Mouse (Mus musculus): ENCODE data around the gene Ppbp. TPM values are rescaled to one million over a fixed set of nuclear protein-coding genes. Genes with fewer than 3 reads are reported as not detected.
"Not testable (repeated sequence)": the region's sequence is repeated elsewhere in the genome, so short reads cannot be mapped to it uniquely, and the experiment has no call there.

The Ppbp gene
- total RNA-seq, 2 experiments from 2014 or later: 2.2 to 14.0 TPM

DNA sequence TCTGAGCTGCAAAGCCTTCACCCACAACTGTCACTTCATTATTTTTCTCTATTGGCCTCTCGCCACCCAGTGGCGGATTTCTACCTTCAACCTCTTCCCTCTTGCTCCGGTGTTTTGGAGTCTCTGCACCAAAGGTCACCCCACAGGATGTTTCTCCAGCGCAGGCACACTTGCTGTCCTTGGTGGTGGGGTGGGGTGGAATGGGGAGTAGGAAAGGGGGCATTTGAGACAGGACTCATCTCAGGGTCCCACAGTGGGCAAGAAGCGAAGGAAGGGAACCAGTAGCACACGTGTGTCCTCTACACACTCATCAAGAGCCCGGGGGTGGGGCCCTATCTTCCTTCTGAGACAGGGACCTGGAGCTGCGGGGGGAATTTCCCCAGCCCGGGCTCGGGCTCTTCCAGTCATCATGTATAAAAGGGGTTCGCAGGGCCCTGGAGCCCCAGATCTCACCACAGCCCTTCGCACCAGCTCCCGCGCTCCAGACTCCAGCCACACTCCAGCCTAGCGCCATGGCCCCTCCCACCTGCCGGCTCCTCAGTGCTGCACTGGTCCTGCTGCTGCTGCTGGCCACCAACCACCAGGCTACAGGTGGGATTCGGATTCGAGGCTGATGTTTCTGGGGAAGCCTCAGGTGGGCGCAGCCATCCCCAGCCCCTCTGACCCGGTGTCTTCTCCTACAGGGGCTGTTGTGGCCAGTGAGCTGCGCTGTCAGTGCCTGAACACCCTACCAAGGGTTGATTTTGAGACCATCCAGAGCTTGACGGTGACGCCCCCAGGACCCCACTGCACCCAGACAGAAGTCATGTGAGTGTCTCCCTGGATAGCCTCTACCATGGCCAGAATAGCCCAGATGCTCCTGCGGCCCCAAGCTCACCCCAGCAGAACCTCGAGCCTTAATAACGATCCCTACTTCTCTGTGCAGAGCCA is 17.6 kb downstream of the Ppbp start, which contains the start of gene Cxcl3:
Cxcl3 (plus strand) TSS at position 445 of the 930 bp plus-strand sequence.
- no peak for DNase-seq (ENCODE audit: low spot score in 2 of 2)

DNA sequence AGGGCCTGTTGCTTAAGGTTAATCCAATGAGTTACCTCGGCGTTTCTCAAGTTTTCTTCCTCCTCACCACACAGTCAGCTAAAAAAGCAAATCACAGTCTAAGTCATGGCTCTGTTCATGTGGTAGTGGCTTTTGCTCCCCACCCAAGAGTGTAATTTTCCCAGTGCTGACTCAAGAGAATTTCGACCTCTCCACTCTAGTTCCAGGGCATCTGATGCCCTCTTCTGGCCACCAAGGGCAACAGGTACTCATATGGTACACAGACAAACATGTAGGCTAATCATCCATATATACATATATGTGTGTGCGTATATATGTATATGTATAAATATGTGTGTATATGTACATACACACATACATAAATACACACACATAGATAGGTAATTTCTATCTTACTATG is 19.8 kb downstream of the Ppbp start:
- DNase-seq (ENCODE audit: low spot score in 2 of 2): no peak

DNA sequence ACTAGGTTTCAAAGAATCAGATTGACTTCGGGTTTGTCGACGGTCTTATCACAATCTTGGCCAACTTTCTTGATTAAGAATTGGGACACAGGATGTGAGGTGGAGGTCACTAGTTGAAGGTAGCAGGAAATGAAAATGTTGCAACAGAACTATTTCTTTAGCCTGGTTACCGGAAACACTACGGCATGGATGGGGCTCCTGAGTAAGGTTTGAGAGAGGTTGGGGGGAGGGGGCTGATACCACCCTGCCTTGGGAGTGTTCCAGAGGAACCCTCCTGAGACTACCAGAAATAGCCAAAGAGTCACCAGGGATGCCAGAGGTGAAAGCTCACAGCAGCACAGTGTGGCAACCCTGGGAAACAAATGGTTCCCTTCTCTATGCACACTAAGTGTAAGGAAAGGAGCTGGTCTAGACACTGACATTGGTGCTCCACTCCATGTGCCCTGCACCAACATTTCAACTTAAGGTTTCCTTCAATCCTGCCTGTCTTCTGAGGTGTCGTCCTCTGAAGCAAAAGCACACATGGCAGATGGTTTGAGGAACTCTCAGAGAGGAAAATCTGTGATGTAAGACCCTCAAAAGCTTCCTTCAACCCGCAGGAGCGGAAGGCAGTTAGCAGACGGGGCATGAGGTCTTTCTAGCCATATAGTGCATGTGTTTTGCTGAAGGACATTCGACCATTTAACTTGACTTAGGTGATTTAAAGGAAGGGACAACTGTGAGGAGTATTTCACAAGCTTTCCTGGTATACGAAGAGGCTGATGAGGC is 21.2 kb downstream of the Ppbp start:
- no peak for DNase-seq (ENCODE audit: low spot score in 2 of 2)

DNA sequence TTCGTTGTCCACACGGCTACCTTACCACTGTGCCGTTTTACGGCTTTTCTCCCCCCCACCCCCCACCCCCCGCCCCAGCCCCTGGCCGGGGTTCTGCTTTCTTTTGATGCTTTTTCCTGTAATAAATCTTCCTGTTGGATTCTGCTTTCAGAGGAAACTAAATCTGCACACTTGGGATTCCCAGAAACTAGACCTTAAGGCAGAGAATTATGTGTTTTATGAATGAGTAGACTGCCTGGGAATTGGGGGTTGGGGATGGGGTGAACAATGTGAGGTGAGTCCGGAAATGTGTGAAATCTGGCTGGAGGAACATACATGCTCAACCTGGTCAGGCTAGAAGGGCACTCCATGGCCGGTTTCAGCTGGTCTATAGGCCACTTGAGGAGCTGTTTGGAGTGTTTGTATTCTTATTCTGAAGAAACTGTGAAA is 21.8 kb downstream of the Ppbp start:
- no peak for DNase-seq (ENCODE audit: low spot score in 2 of 2)

DNA sequence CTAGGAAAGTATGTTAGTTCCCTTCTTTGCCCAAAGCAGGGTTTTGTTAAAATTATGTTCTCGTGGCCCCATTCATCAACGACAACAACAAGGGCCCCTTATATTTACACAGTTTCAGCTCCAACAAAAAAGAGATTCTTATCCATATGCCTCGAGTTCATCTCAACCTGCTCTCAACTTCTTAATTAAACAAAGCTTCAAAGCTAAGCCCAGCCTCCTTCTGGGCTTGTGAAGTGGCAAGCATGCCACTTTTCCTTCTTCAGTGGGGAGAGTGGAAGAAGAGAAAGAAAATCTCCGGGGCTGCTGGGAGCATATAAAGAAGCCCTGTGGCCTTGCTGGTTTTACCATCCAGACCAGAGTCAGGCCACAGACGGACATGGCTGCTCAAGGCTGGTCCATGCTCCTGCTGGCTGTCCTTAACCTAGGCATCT is 25.9 kb downstream of the Ppbp start, which contains the start of gene Cxcl15:
Cxcl15 (plus strand) TSS at position 340 of the 431 bp plus-strand sequence.
- no peak for DNase-seq (ENCODE audit: low spot score in 2 of 2)

DNA sequence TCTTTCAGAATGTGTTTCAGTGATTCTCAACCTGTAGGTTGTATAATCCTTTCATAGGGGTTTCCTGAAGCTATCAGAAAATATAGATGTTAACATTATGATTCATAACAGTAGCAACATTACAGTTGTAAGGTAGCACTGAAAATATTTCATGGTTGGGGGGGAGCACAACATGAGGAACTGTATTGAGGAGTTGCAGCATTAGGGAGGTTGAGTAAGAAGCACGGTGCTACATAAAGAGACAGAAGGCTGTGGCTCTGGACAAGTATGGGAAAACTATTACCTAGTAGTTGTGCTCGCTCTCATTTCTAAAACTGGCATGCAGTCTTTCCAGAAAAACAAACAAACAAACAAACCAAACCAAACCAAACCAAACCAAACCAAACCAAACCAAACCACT is 27.1 kb downstream of the Ppbp start:
- not testable (repeated sequence) for DNase-seq (ENCODE audit: low spot score in 2 of 2)

DNA sequence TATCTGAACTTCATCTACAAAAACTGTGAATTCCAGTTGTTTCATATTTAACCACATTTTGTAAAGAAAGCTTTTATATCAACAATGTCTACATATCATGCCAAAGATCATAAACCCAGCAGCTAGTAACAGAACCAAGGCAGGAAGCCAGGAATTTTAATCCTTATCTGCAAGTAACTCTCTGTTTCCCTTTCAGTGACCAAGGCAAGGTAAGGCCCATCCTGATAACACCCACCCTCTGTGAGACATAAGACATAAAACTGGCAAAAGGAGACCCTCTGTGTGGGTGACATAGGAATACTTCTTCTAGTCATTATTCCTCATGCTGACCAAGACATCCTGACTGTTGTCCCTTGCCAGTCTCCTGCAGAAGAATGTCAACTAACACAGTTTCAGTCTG is 36.3 kb downstream of the Ppbp start:
- DNase-seq (ENCODE audit: low spot score in 2 of 2): no peak

DNA sequence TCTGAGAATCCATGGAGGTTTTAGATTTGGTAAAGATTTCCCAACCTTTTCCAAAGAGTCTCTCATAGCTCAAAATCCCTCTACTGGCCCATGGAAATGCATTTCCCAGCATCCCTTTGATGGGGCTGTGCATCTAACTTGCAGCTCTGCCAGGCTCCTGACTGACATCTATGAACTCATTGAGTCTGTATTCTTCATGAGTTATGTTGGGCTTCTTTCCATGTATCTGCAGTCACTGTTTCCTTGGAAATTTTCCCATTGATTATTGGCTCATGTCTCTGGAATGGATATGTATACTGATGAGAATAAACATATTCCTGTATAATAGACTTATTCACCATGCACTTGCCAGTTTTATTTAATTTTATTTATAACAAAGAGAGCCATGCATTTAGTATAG is 37.7 kb downstream of the Ppbp start:
- no peak for DNase-seq (ENCODE audit: low spot score in 2 of 2)

DNA sequence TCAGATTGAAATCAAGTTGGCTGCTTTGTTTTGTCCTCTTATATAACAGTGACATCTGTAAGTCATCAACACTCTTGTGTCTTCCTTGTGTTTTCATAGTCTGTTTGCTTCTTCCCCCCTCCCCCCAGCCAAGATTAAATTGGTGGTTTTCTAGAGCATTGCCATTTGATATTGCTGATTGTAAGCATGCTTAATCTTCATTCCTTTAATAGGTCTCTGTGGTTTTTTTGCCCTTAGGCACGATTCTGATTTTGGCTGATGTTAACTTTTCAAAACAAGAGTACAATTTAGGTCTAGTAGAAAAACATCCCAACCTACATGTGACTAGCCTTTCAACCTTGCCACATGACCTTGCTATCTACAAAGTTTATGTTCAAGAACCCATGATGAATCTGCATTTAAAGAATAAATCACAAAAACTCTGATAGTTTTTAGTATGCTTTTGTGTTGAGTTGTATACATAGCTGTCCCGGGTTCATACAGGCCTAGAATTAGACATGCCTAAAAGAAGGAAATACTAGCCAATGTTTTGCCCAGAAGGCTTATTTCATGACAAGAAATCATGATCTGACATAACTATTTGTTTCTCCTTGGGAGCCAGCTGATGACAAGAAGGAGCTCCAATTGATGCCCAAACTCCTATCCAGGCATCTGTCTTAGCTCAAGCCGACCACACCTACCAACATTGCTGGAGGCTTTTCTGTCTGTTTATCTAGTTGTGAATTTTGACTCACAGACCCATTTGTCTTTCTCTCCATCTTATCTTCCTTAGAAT is 39.0 kb downstream of the Ppbp start:
- no peak for DNase-seq (ENCODE audit: low spot score in 2 of 2)

Small RNA genes within 50 kb of the gene (microRNA-seq; reads per million reads assigned to microRNA genes)
- not detected for gene Gm24322

Other genes starting within 250 kb of the Ppbp start
- gene Afm, start 249.6 kb upstream of the Ppbp start, total RNA-seq (2021): 10 to 100 TPM in 1 of 2 experiments, 1 to 10 TPM in 1; 6.8 to 47.3 TPM
- gene 5830473C10Rik, start 207.4 kb upstream of the Ppbp start, total RNA-seq (2021): 1 to 10 TPM in 1 of 2 experiments, under 1 TPM in 1; 0.28 to 6.0 TPM
- gene Rassf6, start 127.9 kb upstream of the Ppbp start, total RNA-seq (2021): 1 to 10 TPM; 1.5 to 4.3 TPM
- gene Cxcl5, start 9.2 kb upstream of the Ppbp start, total RNA-seq (2021): not detected
- 10 to 100 TPM; 30.4 to 45.1 TPM for gene Pf4, start 3.9 kb downstream of the Ppbp start, total RNA-seq (2021)
- not detected for gene Cxcl3, start 17.6 kb downstream of the Ppbp start, total RNA-seq (2021)
- not detected for gene Cxcl15, start 26.0 kb downstream of the Ppbp start, total RNA-seq (2021)
- gene Cxcl1, start 122.7 kb downstream of the Ppbp start, total RNA-seq (2021): 1 to 10 TPM in 1 of 2 experiments, under 1 TPM in 1; 0.82 to 1.3 TPM
- under 1 TPM; 0.37 to 0.76 TPM for gene Cxcl2, start 135.4 kb downstream of the Ppbp start, total RNA-seq (2021)
- 10 to 100 TPM; 23.9 to 27.0 TPM for gene Mthfd2l, start 162.6 kb downstream of the Ppbp start, total RNA-seq (2021)